Mouse (Mus musculus) kidney, adult 8-10 months (tissue): ENCODE results near the gene Lce3c.

Source experiments
- DNase-seq, 2 experiments: peaks; one replicate each; pipeline ENCODE4 v3.0.0; 2022

Gene Lce3c

DNA sequence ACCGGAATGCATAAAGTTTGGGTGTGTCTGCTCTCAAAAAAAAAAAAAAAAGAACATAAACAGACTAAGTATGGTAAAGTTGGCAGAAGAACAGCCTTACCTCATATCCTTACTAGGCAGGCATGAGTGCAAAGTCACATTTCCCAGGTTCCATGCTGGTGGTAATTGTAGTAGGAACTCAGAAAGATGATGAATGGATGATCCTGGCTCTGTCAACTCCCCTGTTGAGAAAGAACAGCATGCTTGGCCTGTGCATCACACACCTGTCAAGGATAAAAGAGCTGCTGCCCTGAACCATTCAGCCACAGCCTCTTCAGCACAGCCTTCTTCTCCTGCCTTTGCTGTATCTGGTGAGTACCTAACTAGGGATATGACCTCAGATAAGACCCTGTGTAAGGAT is at the start of gene Lce3c:
Gene Lce3c, plus strand, starts transcription at position 301 of the 400 bp plus-strand sequence.
- DNase-seq = no peak

- no peak for DNase-seq
Observed at GRCm38 (mm10) chr3:92894489-92894888, 49.8 kb upstream of the Lce3c start.

- DNase-seq = peak in 1 of 2 experiments; percentile 50
Observed at GRCm38 (mm10) chr3:92902992-92903391, 41.3 kb upstream of the Lce3c start.

- no peak for DNase-seq
Observed at GRCm38 (mm10) chr3:92903640-92904039, 40.6 kb upstream of the Lce3c start.

GRCm38 (mm10) chr3:92905182-92905581 is 39.1 kb upstream of the Lce3c start:
- DNase-seq = no peak

- peak in 1 of 2 experiments; percentile 11 for DNase-seq
Observed at GRCm38 (mm10) chr3:92907571-92907970, 36.7 kb upstream of the Lce3c start.

- no peak for DNase-seq
Observed at GRCm38 (mm10) chr3:92920364-92920763, 23.9 kb upstream of the Lce3c start.

- DNase-seq = no peak
Observed at GRCm38 (mm10) chr3:92926130-92926529, 18.2 kb upstream of the Lce3c start, which contains the start of gene Lce3a. TSS of gene Lce3a (minus strand) at chr3:92926230.

GRCm38 (mm10) chr3:92932679-92933078 is 11.6 kb upstream of the Lce3c start, which contains the start of gene Lce3b:
TSS of gene Lce3b (plus strand) at chr3:92932979.
- DNase-seq = no peak

- no peak for DNase-seq
Observed at GRCm38 (mm10) chr3:92957090-92957489, 12.8 kb downstream of the Lce3c start, which contains the start of gene Lce3d. TSS of gene Lce3d (plus strand) at chr3:92957390.

- DNase-seq = no peak
Observed at GRCm38 (mm10) chr3:92966761-92967160, 22.5 kb downstream of the Lce3c start, which contains the start of gene Lce3e. TSS of gene Lce3e (plus strand) at chr3:92967061.

- DNase-seq = no peak
Observed at GRCm38 (mm10) chr3:92978484-92978883, 34.2 kb downstream of the Lce3c start.

GRCm38 (mm10) chr3:92991926-92992325 is 47.6 kb downstream of the Lce3c start, which contains the start of gene Lce3f:
TSS of gene Lce3f (plus strand) at chr3:92992226.
- DNase-seq = no peak
